Mouse (Mus musculus): ENCODE results near the gene Ifnar1. TPM values are rescaled to one million over a fixed set of nuclear protein-coding genes. Genes with fewer than 3 reads are reported as not detected.

Gene Ifnar1
- polyA plus RNA-seq, 1 experiment, result 36.2 TPM

DNA sequence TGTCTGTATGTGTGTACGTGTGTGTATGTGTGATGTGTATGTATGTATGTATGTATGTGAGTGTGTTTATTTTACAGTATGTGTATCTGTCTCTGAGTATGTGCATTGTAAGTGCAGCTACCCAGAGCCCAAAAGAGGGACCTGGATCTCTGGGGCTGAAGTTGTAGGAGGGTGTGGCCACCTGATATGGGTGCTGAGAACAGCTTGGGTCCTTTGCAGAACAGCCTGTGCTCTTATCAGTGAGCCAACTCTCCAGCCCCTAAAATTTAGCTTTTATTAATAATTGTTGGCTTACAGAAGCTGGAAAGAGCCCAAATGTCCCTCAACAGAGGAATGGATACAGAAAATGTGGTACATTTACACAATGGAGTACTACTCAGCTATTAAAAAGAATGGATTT, 58.6 kb downstream of the Ifnar1 start:
- no peak for TF ChIP-seq CTCF (IDR thresholded peaks at IDR 0.05; ENCODE audit: extremely low read depth, insufficient read depth, low read length)
- no peak for TF ChIP-seq POLR2A (IDR thresholded peaks at IDR 0.05; ENCODE audit: extremely low read depth, insufficient read depth, low read length)
- no peak overlapping the region for H3K4me3 ChIP-seq (ENCODE audit: insufficient read depth, low read length)
- no peaks in the 10 kb centered on the region for H3K4me1 ChIP-seq (ENCODE audit: control insufficient read depth, insufficient read depth, low read length)
- no peak overlapping the region for H3K27ac ChIP-seq (ENCODE audit: insufficient read depth, low read length)

DNA sequence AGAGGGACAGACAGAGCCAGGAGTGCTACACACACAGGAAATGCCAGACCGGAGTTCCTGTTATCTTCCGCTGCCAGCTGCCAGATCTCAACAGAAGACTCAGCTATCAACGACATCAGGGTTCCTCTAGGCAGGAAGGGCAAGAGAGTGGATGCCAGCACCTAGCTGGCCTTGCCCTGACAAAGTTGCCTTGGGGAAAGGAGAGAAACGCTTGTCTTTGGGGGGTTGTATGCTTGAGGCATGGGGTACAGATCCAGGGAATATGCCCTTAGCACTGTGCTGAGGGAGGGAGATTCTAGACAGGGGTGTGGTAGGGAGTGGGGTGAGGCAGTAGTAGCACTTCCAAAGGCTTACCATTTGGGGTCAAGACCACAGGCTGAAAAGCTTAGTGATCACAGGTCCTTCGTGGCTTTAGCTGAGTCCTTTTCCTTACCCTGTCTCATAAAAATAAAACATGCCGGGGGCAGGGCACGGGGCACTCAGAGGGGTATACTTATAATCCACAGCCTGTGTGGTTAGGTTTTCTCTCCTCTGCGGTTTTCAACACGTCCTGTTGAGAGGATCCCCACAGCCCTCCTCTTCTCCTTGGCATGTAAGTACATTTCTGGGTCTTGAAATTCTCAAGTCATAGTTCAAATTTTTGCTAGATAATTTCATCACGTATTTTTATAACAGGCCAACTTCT, 60.7 kb downstream of the Ifnar1 start:
- Histone ChIP-seq H3K4me3 (ENCODE audit: insufficient read depth, low read length) (no peak overlapping the region), H3K27ac (ENCODE audit: insufficient read depth, low read length) (no peak overlapping the region; the same call in 1 of the 2 replicates), H3K4me1 (ENCODE audit: control insufficient read depth, insufficient read depth, low read length) (peaks cover 3% of the 10 kb centered on the region; the same call in 1 of the 2 replicates)
- no peak for TF ChIP-seq CTCF (IDR thresholded peaks at IDR 0.05; ENCODE audit: extremely low read depth, insufficient read depth, low read length)
- TF ChIP-seq POLR2A (IDR thresholded peaks at IDR 0.05; ENCODE audit: extremely low read depth, insufficient read depth, low read length), result no peak

DNA sequence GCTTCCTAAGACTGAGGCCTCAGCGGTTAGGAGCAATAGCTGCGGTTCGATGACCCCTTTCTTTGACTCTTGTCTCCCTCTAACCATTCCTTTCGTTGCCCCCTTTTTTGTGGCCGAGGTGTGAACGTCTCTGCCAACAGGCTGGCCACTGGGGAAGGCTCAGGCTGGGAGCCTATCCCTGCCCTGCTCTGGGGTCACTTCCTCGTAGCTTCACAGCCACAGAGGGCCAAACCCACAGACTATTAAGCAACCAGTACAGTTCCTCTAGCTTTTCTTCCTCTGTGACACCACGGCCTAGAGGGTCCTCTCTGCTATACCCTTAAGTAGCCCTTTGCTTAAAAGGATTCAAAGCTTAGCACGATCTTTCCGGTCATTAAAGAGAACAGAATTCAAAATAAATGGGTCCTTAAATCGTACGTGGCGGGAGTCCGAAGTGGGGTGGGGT, 61.4 kb downstream of the Ifnar1 start:
- Histone ChIP-seq H3K4me1 (ENCODE audit: control insufficient read depth, insufficient read depth, low read length) (peaks cover 3% of the 10 kb centered on the region; the same call in 1 of the 2 replicates), H3K27ac (ENCODE audit: insufficient read depth, low read length) (no peak overlapping the region; the same call in 1 of the 2 replicates), H3K4me3 (ENCODE audit: insufficient read depth, low read length) (peak overlapping the region; percentile 78)
- TF ChIP-seq CTCF (IDR thresholded peaks at IDR 0.05; ENCODE audit: extremely low read depth, insufficient read depth, low read length), result no peak
- no peak for TF ChIP-seq POLR2A (IDR thresholded peaks at IDR 0.05; ENCODE audit: extremely low read depth, insufficient read depth, low read length)

DNA sequence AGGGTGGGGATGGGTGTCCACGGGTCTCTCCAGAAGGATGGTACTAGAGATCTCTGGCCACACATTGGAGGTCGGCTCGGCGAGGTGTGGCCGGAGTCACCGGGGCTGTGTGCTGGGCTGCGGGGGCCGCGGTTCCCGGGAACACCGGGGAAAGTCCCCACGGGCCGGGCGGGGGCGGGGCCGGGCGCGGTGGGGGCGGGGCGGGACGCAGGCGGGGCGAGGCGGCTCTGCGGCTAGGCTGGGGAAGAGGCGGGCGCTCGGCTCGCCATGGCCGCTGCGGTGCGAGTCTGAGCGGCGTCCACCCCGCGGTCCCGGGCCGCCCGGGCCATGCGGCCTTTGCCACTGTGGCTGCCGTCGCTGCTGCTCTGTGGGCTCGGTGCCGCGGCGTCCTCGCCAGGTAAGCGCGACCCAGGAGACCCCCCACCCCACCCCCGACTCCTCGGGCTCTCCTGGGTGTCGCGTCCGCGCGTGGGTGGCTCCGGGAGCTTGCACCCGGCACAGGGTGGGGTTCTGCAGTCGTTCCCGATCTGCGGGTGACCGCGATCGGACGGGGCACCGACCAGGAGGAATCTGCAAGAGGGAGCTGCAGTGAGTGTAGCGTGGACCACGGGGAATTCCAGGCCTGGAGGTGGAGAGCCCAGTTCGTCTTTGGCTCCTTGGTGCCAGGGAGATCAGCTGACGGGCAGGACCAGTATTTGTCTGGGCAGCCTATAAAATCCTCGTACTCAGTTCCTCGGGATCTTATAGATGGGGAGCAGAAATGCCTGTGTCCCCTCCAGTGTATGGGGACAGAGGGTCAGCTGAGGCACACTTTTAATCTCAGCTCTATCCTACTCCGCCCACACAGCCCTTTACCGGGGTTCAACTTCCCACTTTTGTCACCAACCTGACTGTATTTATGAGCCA, 62.1 kb downstream of the Ifnar1 start, which contains the start of gene Ifngr2:
Ifngr2 (plus strand) TSS at position 237 of the 906 bp plus-strand sequence.
- TF ChIP-seq CTCF (IDR thresholded peaks at IDR 0.05; ENCODE audit: extremely low read depth, insufficient read depth, low read length), result no peak
- TF ChIP-seq POLR2A (IDR thresholded peaks at IDR 0.05; ENCODE audit: extremely low read depth, insufficient read depth, low read length), result no peak

DNA sequence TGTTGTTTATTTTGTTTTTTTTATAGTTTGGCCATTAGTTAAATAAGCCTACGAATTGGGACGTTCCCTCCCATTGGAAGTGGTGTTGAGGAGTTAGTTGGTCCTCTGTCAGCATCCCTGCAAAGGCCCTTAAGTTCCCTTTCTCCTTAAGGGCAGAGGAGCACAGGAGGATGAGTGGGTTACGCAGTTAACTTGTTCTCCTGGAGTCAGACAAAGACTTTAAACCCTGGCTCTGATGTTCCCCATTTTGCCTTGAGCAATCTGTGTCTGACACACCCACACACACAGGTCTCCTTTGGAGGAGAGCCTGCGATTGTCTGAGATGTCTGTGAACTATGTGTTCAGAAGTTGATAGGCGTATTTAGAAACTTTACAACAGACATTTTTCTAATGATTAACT, 62.9 kb downstream of the Ifnar1 start:
- Histone ChIP-seq H3K27ac (ENCODE audit: insufficient read depth, low read length) (no peak overlapping the region), H3K4me3 (ENCODE audit: insufficient read depth, low read length) (peak overlapping the region; percentile 78), H3K4me1 (ENCODE audit: control insufficient read depth, insufficient read depth, low read length) (peaks cover 3% of the 10 kb centered on the region; the same call in 1 of the 2 replicates)
- TF ChIP-seq POLR2A (IDR thresholded peaks at IDR 0.05; ENCODE audit: extremely low read depth, insufficient read depth, low read length) (no peak), CTCF (IDR thresholded peaks at IDR 0.05; ENCODE audit: extremely low read depth, insufficient read depth, low read length) (no peak)

More for the DNA sequence above, 62.1 kb downstream of the Ifnar1 start, which contains the start of gene Ifngr2:
- peaks cover 3% of the 10 kb centered on the region; the same call in 1 of the 2 replicates for H3K4me1 ChIP-seq (ENCODE audit: control insufficient read depth, insufficient read depth, low read length)
- H3K27ac ChIP-seq (ENCODE audit: insufficient read depth, low read length), result peak within 1 kb of the TSS; percentile 82
- H3K4me3 ChIP-seq (ENCODE audit: insufficient read depth, low read length), result peak within 1 kb of the TSS; percentile 78

GRCm38 (mm10) chr16:91548586-91548985, 63.5 kb downstream of the Ifnar1 start:
- Histone ChIP-seq H3K4me1 (ENCODE audit: control insufficient read depth, insufficient read depth, low read length) (peaks cover 4% of the 10 kb centered on the region; the same call in 1 of the 2 replicates), H3K4me3 (ENCODE audit: insufficient read depth, low read length) (no peak overlapping the region), H3K27ac (ENCODE audit: insufficient read depth, low read length) (no peak overlapping the region)
- no peak for TF ChIP-seq CTCF (IDR thresholded peaks at IDR 0.05; ENCODE audit: extremely low read depth, insufficient read depth, low read length)
- TF ChIP-seq POLR2A (IDR thresholded peaks at IDR 0.05; ENCODE audit: extremely low read depth, insufficient read depth, low read length), result no peak

DNA sequence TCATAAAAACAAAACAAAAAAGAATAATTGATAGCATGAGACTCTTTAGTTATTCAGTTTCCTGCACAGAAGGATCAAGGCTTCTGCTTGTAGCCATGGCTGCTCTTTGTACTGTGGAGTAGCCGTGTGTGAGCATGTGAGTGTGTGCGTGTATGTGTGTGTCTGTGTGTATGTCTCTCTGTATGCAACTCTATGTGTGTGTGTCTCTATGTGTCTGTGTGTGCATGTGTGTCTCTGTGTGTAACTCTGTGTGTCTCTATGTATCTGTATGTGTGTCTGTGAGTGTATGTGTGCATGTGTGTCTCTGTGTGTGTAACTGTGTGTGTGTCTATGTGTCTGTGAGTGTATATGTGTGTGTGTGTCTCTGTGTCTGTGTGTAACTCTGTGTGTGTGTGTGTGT, 64.0 kb downstream of the Ifnar1 start:
- H3K4me3 ChIP-seq (ENCODE audit: insufficient read depth, low read length), result no peak overlapping the region
- H3K4me1 ChIP-seq (ENCODE audit: control insufficient read depth, insufficient read depth, low read length), result peaks cover 5% of the 10 kb centered on the region; the same call in 1 of the 2 replicates
- H3K27ac ChIP-seq (ENCODE audit: insufficient read depth, low read length), result no peak overlapping the region
- TF ChIP-seq CTCF (IDR thresholded peaks at IDR 0.05; ENCODE audit: extremely low read depth, insufficient read depth, low read length) (no peak), POLR2A (IDR thresholded peaks at IDR 0.05; ENCODE audit: extremely low read depth, insufficient read depth, low read length) (no peak)

DNA sequence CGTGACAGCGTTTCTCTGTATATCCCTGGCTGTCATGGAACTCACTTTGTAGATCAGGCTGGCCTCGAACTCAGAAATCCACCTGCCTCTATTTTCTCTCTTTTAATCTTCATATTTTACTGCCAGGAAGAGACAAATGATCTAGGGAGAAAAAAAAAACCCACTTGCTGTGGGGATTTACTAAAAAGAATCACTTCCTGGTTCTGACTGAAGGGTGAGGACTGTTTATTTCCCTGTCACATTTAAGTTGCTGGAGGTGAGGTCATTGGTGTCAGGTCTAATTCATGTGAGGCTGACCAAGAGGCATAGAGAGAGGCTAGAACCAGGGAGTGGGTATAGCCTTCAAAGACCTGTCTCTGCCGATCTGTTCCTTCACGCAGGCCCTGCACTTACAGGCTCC, 64.6 kb downstream of the Ifnar1 start:
- TF ChIP-seq CTCF (IDR thresholded peaks at IDR 0.05; ENCODE audit: extremely low read depth, insufficient read depth, low read length) (no peak), POLR2A (IDR thresholded peaks at IDR 0.05; ENCODE audit: extremely low read depth, insufficient read depth, low read length) (no peak)
- Histone ChIP-seq H3K27ac (ENCODE audit: insufficient read depth, low read length) (no peak overlapping the region), H3K4me1 (ENCODE audit: control insufficient read depth, insufficient read depth, low read length) (peaks cover 5% of the 10 kb centered on the region; the same call in 1 of the 2 replicates), H3K4me3 (ENCODE audit: insufficient read depth, low read length) (no peak overlapping the region)

- Histone ChIP-seq H3K27ac (ENCODE audit: insufficient read depth, low read length) (no peak overlapping the region), H3K4me3 (ENCODE audit: insufficient read depth, low read length) (no peak overlapping the region), H3K4me1 (ENCODE audit: control insufficient read depth, insufficient read depth, low read length) (peaks cover 5% of the 10 kb centered on the region; the same call in 1 of the 2 replicates)
- TF ChIP-seq CTCF (IDR thresholded peaks at IDR 0.05; ENCODE audit: extremely low read depth, insufficient read depth, low read length) (no peak), POLR2A (IDR thresholded peaks at IDR 0.05; ENCODE audit: extremely low read depth, insufficient read depth, low read length) (no peak)
Measured at GRCm38 (mm10) chr16:91551081-91551524, 66.1 kb downstream of the Ifnar1 start.

Data from cortical plate, adult 2 months (tissue).